Mouse (Mus musculus) frontal cortex, postnatal 10 days (tissue): ENCODE measurements around the gene Lrrc8a.
A peak's percentile ranks its signal among the peaks of the same experiment; 100 is the strongest.

Source experiments
- DNase-seq, 2 experiments: peaks; one replicate each; pipeline ENCODE4 v3.0.0; 2022; ENCODE audit warnings: low spot score in 2 of 2, mixed read lengths in 1 of 2

The Lrrc8a gene

DNA sequence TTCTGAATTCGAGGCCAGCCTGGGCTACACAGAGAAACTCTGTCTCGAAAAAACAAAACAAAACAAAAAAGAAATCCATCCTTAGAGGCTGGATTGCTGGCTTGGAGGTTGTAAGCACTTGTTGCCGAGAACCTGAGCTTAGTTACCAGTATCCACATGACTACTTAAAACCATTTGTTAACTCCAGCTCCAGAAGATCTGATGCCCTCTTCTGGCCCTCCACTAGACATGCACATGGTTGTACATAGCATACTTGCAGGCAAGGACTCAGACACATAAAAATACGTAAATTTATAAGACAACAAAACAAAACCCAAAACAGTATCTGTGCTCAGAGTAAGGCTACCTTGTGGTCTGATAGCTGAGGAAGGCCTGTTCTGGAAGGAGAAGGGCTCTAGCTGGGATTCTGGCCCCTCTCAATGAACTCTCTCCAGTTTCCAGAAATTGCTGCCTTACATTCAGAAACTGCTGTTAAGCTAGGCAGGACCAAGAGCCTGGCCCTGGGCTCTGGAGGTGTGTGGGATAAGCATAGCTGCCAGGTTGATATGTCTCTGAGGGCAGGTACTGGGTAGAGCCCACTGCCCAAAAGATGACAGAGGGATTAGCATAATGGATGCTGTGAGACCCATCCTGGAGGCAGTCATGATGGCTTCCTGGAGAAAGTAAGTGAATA lies 23.7 kb downstream of the Lrrc8a start:
- DNase-seq: no peak

DNA sequence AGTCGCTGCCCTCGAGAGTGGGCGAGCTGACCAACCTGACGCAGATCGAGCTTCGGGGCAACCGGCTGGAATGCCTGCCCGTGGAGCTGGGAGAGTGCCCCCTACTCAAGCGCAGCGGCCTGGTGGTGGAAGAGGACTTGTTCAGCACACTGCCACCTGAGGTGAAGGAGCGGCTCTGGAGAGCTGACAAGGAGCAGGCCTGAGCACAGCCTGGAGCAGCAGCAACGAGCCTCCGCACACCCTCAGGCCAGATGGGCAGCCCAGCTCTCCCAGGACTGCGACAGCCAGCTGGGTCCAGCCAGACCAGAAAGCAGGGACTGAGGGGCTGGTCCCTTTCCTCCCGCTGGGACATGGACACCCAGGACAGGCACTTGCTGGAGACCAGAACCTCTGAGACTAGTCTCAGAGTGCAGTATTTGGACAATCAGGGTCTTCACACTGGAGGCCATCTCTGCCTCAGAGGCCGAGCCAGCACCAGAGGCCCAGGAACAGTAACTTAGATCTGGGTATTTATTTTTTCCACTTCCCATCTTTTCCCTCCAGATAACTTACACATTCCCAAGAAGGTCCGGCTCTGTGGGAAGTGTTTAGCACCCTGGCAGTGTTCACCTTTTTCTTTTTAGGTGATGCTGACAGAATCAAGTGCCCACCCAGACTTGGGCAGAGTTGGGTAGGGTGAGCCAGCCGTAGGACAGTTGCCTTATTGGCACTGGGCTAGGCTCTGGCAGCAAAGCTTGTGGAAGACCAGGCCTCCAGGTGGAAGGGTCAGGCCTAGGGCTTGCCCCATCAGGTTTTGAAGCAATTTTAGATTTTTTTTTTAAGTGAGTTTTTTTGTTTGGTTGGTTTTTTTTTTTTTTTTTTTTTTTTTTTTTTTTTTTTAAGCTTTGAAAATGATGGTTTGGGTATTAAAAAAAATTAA lies 24.7 kb downstream of the Lrrc8a start:
- no peak for DNase-seq

DNA sequence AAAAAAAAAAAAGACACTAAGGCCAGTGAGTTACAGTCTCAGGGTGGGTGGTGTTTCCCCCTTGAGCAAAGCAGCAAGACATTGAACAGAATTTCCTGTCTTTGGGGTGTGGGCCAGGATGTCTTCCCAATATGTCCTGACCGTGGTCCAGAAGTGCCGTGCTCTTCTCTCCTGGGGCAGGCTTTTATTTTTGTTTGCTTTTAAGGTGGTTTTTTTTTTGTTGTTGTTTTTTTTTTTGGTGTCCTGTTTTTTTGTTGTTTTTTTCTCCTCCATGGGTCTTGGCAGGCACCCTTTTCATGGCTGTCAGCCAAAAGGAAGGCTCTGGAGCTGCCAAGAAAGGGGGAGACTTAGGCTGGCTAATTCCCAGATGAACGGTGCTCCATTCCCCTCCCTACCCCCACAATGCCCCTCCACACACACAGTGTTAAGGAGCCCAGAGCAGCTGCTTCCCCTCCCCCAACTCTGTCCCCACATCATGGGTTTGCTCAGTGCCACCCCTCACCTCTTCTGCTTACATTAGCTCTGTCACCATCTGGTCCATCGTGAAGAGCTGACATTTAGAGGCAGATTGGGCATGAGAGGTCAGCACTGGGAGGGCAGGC lies 25.4 kb downstream of the Lrrc8a start:
- peak; percentile 68 to 69 for DNase-seq

DNA sequence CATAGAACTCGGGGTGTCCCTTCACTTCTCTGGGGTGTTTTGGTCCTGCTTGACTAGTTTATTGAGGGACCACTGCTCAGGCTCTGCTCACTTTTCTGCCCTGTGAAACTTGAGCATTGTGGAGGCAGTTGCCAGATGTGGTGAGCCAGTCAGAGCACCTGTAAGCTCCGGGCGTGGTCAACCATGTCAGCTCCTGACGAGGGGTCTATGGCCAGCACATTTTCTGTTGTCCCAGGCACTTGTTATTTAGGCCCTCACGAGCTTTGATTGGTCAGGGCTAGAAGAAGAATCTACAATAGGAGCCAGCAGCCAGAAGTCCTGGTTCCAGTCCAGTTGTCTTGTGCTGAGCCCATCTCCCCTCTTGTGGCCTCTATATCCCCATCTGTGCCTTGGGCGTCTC lies 26.3 kb downstream of the Lrrc8a start:
- DNase-seq: no peak

DNA sequence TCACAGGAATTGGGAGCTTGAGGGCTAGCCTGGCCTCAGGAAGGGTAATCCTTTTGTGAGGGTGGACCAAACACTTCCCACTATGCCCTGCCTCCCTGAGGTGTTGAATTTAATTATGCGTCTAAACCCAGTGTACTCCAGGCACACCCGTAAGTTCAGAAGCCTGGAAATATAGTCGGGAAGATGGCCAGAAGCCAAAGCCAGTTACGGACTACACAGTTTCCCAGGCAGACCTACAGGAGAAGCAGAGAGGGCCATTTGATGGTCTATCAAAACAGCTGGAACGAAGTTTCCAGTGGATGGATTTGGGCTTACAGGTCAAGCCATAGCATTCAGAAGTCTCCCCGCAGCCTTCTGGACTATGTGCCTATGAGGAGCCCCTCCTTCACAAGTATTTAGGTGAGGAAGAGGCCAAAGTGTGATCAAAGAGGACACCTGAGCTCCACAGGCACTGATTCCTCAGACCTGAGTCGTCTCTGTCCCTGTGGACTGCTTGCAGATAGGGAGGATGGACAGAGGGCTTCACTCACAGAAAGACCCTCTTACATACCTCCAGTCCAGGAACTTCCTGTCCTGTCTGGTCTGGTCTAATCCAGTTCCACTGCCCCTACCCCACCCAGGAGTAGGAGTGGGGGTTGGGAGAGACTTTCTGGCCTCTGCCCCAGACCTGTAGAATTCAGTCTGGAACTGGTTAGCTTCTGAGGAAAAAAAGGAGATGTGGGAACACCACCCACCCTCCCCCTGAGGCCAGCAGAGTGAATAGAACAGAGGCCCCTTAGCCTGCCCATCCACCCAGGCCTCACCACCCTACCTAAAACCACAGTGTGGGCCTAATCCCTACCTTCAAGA lies 27.4 kb downstream of the Lrrc8a start:
- DNase-seq: no peak

DNA sequence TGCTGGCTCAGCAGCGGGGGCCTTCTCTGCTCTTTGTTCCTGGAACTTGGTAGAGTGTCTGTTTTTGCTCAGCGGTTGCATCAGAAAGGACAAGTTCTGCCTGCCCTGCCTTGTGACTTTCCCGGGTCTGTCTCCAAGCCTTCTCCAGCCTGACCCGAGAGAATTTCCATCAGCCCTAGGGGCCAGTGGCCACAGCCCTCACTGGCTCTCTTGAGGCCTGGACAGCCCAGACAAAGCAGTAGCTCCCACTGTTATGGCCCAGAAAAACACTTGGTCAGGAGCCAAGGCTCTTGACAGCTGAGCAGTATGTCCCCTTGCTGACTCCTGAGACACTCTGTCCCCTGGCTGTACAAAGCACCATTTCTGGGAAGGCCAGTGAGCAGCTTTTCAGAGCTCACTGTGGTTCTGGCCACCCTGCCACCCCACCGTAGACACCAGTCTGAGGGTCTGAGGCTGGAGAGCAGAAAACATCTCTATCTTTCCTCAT lies 28.3 kb downstream of the Lrrc8a start, which contains the start of gene Phyhd1:
Gene Phyhd1 (plus strand): TSS at position 437 of the 487 bp plus-strand sequence.
- peak; percentile 46 to 73 for DNase-seq

DNA sequence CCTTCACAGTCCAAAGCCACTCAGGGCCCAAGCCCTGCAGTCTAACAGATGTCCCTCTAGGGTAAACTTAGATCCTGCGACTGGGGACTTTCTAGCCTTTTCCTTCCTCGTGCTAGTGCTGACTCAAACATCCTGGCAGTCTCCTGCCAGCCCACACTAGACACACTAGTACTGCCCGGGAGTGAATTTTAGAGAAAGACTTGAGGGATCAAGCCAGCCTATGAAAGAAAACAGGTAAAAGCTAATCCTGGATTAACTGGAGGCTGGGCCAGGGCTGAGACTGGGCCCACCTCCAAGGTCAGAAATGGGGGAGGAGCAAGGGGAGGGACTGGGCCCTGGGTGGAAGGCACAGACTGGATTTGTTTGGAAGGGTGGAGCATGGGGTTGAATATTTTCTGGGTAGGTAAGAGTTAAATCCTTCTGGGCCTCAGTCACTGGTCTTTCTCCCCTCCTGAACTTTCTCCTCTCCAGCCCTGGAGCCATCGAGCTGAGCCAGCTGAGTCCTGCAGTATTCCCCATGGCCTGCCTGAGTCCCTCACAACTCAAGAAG lies 29.0 kb downstream of the Lrrc8a start:
- DNase-seq: no peak

DNA sequence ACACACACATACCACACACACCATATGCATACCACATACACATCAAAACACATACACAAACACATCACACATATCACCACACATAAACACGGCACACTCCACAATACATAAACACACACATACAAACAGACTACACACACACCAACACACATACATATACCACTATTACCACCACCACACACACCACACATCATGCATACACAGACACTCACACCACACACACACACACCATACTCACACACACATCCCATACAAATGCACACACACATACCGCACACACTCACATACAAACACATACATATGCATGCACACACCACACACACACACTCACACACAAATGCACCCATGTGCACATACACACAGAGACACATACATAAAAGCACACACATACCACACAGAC lies 30.0 kb downstream of the Lrrc8a start:
- DNase-seq: no peak

DNA sequence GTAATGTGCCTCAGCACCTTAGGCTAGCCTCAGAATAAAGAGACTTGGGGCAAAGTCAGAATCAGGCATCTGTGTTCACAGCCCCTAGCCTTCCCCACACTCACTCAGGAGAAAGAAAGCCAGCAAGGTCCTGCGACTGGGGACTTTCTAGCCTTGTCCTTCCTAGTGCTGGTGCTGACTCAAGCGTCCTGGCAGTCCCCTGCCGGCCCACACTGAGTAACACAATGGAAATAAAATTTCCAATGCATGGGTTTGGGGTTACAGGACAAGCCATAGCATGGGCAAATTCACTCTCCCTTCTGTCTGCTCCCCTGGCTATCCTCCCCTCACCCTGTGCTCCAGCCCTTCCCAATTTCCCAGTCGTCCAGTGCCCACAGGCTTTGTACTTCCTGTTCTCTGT lies 30.9 kb downstream of the Lrrc8a start:
- no peak for DNase-seq

DNA sequence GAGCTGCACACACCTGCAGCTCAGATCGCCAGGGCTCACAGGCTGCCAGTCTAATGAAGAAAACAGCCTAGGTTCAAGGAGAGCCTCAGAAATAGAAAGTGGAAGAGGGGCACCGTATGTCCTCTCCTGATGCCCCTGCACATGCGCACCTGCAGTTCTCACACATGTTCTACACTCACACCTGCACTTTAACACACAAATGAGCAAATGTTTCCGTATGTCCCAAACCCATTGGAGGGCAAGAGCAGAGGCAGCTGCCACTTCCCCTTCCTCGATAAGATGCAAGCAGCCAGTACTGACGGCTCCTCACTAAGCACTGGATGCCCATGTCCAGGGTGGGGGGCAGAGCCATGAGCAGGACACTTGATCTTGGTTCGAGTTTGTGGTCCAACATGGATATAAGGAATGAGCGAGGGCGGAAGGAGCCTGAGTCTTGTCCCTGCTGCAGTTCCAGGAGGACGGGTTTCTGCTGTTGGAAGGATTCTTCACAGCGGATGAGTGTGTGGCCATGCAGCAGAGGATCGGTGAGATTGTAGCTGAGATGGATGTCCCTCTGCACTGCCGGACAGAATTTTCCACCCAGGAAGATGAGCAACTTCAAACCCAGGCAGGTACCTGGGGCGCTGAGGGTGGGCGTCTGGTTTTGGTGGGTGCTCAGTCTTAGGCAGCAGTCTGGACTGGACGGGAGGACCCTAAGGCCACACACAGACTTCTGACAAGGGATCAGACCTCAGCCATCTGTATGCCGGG lies 31.9 kb downstream of the Lrrc8a start:
- DNase-seq: no peak

DNA sequence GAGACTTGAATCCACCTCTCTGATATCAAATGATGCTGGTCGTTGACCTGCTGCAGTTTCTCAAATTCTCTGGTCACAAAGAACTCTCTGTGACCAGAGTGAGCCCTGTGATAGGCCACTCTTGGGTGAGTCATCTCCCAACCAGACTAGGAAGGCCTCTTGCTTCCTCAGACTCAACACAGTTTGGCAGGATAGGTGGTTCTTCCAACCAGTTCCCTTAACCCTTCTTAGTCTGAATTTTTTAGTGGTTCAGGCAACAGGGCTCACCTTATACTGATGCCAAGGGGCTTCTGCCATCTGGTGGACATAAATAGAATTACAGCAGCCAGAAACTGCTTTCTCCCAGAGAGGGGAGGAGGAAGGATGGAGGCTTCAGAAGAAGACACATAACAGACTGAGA lies 32.6 kb downstream of the Lrrc8a start:
- peak; percentile 40 to 59 for DNase-seq

DNA sequence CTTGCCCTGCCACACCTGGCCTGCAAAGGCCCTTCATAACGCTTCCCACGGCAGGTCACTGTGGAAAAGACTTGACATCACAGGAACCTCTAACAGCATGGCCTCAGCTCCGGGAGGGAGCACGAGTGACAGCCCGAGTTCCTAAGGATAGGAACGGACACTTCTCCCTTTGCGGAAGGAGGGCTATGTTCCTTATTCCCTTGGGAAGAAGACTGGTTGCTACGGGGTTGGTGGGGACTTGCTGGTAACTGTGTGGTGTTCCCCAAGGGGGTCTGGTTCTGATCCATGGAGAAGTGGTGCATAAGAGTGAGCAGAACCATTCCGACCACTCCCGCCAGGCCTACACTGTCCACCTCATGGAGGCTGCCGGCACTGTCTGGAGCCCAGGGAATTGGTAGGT lies 43.2 kb downstream of the Lrrc8a start, which contains the start of gene Gm28038:
Gene Gm28038 (plus strand): TSS at position 301 of the 400 bp plus-strand sequence.
- no peak for DNase-seq

DNA sequence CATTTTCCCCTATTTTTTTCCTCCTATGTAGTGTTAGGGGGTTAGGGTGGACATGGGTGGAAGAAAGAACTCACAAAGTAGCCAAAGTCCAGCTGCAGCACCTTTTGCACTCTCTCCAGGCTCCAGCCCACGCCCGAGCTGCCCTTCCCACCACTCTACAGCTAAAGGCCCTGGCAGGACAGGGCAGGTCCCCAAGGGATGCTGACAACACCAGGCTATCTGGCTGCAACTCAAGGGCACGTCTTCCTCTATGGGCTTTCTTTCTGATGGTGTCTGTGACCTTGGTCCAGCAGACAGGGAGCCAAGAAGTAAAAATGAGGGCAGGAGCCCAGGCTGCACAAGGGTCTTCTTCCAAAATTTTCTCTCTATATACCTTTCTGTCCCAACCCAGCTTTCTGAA lies 44.1 kb downstream of the Lrrc8a start:
- DNase-seq: no peak

DNA sequence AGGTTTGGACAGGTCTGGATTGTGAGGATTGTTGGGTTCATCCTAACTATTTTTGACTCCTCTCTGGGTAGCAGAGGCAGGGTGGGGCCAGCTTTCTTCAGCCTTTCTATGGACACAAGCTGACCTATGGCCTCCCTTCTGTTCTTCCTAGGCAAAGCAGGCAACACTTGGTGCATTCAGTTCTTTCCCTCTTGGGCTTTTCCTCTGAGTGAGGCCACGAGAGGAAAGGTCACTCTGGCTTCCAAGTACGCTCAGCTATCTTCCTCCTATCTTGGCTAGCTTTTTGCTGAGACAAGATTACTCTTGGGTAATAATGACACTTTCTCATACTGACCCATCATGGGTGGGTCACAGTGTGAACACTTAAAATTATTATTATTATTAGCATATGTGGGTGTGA lies 45.7 kb downstream of the Lrrc8a start:
- no peak for DNase-seq

DNA sequence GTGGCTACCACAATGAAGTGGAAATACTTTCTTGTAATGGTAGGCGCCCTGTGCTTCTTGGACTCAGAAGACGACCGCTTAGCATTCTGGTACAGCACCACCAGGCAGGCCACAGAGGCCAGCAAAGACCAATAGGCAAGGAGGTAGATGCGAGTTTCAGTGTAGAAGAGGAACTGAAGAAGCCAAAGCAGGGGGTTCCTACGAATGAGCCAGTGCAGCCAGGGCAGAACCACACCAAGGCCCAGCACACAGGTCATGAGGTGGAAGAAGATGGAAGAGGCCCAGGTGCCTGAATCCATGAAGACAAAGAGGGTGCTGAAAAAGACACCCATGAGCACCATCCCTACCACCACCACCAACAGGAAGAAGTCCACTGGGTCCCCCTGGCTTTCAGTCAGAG lies 47.5 kb downstream of the Lrrc8a start:
- DNase-seq: no peak

DNA sequence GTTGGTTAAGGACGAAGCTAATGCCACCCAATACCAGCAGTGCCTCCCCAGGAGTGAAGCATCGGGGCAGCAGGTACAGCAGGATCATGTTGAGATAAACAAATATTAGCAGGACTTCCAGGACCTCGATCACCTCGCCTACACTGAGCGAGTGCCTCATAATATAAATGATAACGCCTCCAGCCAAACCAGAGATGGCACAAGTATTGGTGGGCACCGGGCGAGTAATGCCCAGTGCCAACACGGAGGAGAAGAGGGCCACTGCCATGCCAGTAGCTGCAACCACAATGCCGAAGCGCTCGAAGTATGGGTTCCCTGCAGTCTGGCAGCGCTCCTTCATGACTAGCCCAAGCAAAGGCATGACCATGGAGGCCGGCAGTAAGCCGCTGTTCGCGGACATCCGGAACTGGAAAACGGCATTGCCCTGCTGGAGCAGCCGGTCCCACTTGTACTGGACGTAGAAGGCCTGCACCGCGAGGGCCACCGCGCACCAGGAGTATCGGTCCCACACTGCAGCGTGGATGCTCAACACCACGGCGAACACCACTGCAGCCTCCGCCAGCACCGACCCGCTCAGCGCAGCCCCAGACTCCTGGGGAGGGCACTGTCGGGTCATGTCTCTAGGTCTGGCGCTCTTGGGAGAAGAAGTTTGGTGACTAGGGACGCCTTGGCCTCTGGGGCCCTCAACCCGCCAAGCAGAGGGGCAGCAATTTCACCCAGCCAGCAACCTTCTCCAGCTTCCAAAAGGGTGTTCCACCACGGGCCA lies 48.1 kb downstream of the Lrrc8a start:
- DNase-seq: no peak

DNA sequence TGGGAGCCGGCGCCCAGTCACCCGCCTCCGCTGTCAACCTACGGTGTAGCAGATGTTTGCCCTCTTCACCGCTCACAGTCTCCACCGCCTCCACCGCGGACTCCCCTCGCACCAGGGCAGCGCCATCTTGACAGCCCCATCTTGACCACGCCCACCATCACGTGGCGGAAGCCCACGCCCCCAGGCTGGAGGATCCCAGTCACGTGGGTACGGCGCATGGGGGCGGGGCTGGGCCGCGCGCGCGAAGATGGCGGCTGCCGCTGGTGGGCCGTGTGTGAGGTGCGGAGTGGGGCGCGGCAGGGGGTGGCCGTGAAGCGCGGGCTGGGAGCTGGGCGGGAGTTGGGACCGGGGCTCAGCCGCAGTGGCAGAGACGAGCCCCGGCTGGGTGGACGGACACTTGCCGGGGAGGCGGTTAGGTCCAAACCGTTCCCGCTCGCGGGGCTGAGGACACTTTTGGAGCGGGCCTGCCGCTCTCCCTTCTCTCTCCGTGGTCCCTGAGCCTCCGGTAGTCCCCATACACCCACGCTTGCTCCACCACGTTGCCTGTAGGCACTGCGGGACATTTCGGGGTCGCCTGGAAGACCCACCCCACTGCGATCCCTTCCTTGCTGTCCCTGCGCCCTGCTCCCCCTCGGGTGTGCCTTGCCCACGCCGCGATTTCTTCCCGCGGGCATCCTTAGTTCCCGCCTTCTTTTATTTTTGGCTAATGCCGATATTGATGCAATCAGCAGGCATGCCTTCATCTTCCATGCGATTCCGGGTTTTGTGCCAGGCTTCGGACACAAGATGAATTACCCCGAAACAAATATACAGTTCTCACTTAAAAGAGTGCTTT lies 48.9 kb downstream of the Lrrc8a start, which contains the start of the genes Dolk and Nup188:
Gene Dolk (minus strand): TSS at position 143 of the 835 bp plus-strand sequence.
Gene Nup188 (plus strand): TSS at position 206 of the 835 bp plus-strand sequence.
- DNase-seq: peak; percentile 92 to 96

DNA sequence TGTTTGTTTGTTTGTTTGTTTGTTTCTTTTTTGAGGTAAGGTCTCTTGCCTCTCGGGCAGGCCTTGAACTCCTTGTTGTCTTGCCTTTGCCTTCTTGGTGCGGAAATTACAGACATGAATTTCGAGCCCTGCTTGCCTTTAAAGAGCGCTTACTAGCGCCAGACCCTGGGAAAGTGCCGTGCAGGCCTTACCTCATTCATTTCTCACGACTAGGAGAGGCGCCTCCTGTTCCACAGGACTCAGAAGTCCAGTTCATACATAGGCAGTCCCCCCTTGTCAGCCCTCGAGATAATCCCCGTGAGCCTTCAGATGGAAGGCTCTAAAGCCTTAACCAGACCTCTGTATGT lies 49.5 kb downstream of the Lrrc8a start:
- no peak for DNase-seq

DNA sequence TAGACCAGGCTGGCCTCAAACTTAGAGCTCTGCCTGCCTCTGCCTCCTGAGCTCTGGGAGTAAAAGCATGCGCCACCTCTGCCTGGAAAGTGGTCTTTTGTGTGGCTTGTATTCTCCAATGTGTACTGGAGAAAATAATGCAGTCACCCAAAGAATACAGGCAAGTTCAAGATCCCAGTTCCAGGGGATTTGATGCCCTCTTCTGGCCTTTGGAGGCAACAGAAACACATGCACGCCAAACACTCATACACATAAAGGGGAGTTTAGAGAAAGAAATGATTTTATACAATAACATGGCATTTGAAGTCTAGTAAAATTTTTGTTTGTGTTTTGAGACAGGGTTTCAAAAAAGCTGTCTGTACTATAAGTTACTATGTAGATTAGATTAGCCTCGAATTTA lies 62.0 kb downstream of the Lrrc8a start:
- no peak for DNase-seq
